In genomic region chr11:59662877-59663775, GRCm38 (mm10) we compare ENCODE assay signal across 8 mouse cellular contexts. TPM values are rescaled to one million over a fixed set of nuclear protein-coding genes. Genes with fewer than 3 reads are reported as not detected.
DNase-seq lines count a peak whose midpoint lies in the region; ATAC-seq and TF ChIP-seq lines count a peak whose summit lies in the region.

No protein-coding gene starts in this region.

- H3K4me2 ChIP-seq in heart, postnatal 0 days (ENCODE audit: low read depth, low read length) = peak overlapping the region; percentile 93
- peak overlapping the region; percentile 80 for H3K4me2 ChIP-seq in limb, embryonic 15.5 days
- H3K4me2 ChIP-seq in neural tube, embryonic 13.5 days = peak overlapping the region; percentile 93

- peak overlapping the region; percentile 86 for H3K4me3 ChIP-seq in gastrocnemius, adult 2 months
- peak overlapping the region; percentile 82 for H3K4me3 ChIP-seq in heart, postnatal 0 days (ENCODE audit: low read depth, low read length)
- peak overlapping the region; percentile 79 for H3K4me3 ChIP-seq in limb, embryonic 15.5 days
- peak overlapping the region; percentile 82 for H3K4me3 ChIP-seq in neural tube, embryonic 13.5 days

- no peak for DNase-seq in gastrocnemius, adult 2 months
- no peak for DNase-seq in gastrocnemius, adult 18-20 months (ENCODE audit: low spot score)
- peak; percentile 9 for DNase-seq in CD4-positive helper T cell, adult 2 months (ENCODE audit: low read depth, low spot score)
- peak; percentile 41 for DNase-seq in cerebellum, adult 8-10 months
- no peak for DNase-seq in heart, postnatal 0 days (ENCODE audit: low spot score)
- no peak for DNase-seq in urinary bladder, postnatal 10 days (ENCODE audit: low spot score)

- no peak for TF ChIP-seq CTCF in gastrocnemius, adult 2 months (IDR thresholded peaks at IDR 0.05)
- TF ChIP-seq CTCF in heart, postnatal 0 days (IDR thresholded peaks at IDR 0.05; ENCODE audit: low read depth) = no peak

- H3K27me3 ChIP-seq in heart, postnatal 0 days (ENCODE audit: control insufficient read depth, insufficient read depth, low read length) = no peaks in the 10 kb centered on the region
- no peaks in the 10 kb centered on the region for H3K27me3 ChIP-seq in limb, embryonic 15.5 days
- no peaks in the 10 kb centered on the region for H3K27me3 ChIP-seq in neural tube, embryonic 13.5 days

- 2% methylated on average over 30 of the region's 30 CpGs for WGBS in heart, postnatal 0 days
- WGBS in limb, embryonic 15.5 days = 2% methylated on average over 30 of the region's 30 CpGs
- 3% methylated on average over 30 of the region's 30 CpGs for WGBS in neural tube, embryonic 13.5 days

- ATAC-seq in heart, postnatal 0 days (ENCODE audit: insufficient read depth, low read depth) = no peak; the same call in 1 of the 2 replicates
- ATAC-seq in limb, embryonic 15.5 days (ENCODE audit: insufficient number of reproducible peaks, low FRiP score, low TSS enrichment, low read depth) = no peak
- ATAC-seq in neural tube, embryonic 13.5 days (ENCODE audit: low read depth) = peak; percentile 55

- H3K27ac ChIP-seq in gastrocnemius, adult 2 months = peak overlapping the region; percentile 97
- peak overlapping the region; percentile 97 for H3K27ac ChIP-seq in heart, postnatal 0 days (ENCODE audit: low read depth)
- peak overlapping the region; percentile 90 for H3K27ac ChIP-seq in limb, embryonic 15.5 days
- H3K27ac ChIP-seq in neural tube, embryonic 13.5 days (replicated peaks) = peak overlapping the region; percentile 94

- intact Hi-C loops in gastrocnemius, adult 2 months (cut with DNase I) = loop anchor here (5.0 kb wide), 2 partner anchors 44 to 64 kb away; no protein-coding TSS in a partner anchor

- TF ChIP-seq EP300 in heart, postnatal 0 days (IDR thresholded peaks at IDR 0.05; ENCODE audit: low read depth) = no peak

- no peaks in the 10 kb centered on the region for H3K36me3 ChIP-seq in heart, postnatal 0 days (replicated peaks; ENCODE audit: control insufficient read depth, insufficient read depth, low read length)
- H3K36me3 ChIP-seq in limb, embryonic 15.5 days = no peaks in the 10 kb centered on the region
- no peaks in the 10 kb centered on the region for H3K36me3 ChIP-seq in neural tube, embryonic 13.5 days

- H3K4me1 ChIP-seq in heart, postnatal 0 days (ENCODE audit: control insufficient read depth, insufficient read depth) = peaks cover 44% of the 10 kb centered on the region
- peaks cover 37% of the 10 kb centered on the region for H3K4me1 ChIP-seq in limb, embryonic 15.5 days
- H3K4me1 ChIP-seq in neural tube, embryonic 13.5 days (replicated peaks) = peaks cover 59% of the 10 kb centered on the region

- no peaks in the 10 kb centered on the region for H3K9me3 ChIP-seq in heart, postnatal 0 days (replicated peaks; ENCODE audit: control insufficient read depth, low read length)
- no peaks in the 10 kb centered on the region for H3K9me3 ChIP-seq in limb, embryonic 15.5 days
- no peaks in the 10 kb centered on the region for H3K9me3 ChIP-seq in neural tube, embryonic 13.5 days

- H3K9ac ChIP-seq in heart, postnatal 0 days (replicated peaks; ENCODE audit: low read depth, low read length) = peak overlapping the region; percentile 89
- H3K9ac ChIP-seq in limb, embryonic 15.5 days = peak overlapping the region; percentile 76
- H3K9ac ChIP-seq in neural tube, embryonic 13.5 days = peak overlapping the region; percentile 93

RNA-seq across cellular contexts. Expression of gene Mprip, which starts 2.0 kb away (rescaled TPM):
- total RNA-seq in gastrocnemius, adult 2 months (2021) = 10 to 100 TPM; 75.6 to 87.2 TPM
- total RNA-seq in gastrocnemius, adult 18-20 months (2021) = 10 to 100 TPM; 61.2 to 84.0 TPM
- 132 and 135 TPM in 2 replicates for total RNA-seq in heart, postnatal 0 days (2014; rRNA removed; ENCODE audit: low replicate concordance)
- polyA plus RNA-seq in heart, postnatal 0 days (2015; fragmentation: Nextera tagmentation; extraction: Ambion mirVana) = 32.5 and 35.9 TPM in 2 replicates
- polyA plus RNA-seq in limb, embryonic 15.5 days (2015; fragmentation: Nextera tagmentation; extraction: Ambion mirVana) = 55.4 and 56.7 TPM in 2 replicates
- polyA plus RNA-seq in neural tube, embryonic 13.5 days (2015; fragmentation: Nextera tagmentation; extraction: Ambion mirVana) = 58.2 and 73.5 TPM in 2 replicates

Comparison
In these comparisons a context has a peak if more than half of its experiments do, and no peak if none do; other contexts are left out.
1. DNase-seq: peak in CD4-positive helper T cell, adult 2 months (single experiment) and cerebellum, adult 8-10 months (single experiment); none in gastrocnemius, adult 2 months (single experiment), gastrocnemius, adult 18-20 months (single experiment), heart, postnatal 0 days (single experiment) and urinary bladder, postnatal 10 days (single experiment).
2. Peak in every context shown above with its lines, with median percentiles within 50 percentile points of each other: H3K27ac ChIP-seq, H3K4me3 ChIP-seq, H3K4me2 ChIP-seq and H3K9ac ChIP-seq.